Mouse (Mus musculus) cerebellum, adult 2 months (tissue): ENCODE results near the gene Isoc2b.

Experiments used
- CTCF ChIP-seq: fragments of 200-500 bp; IDR thresholded peaks from 2 replicates; pipeline ENCODE4 v1.5.1; 2011; ENCODE audit warnings: low read depth, mild to moderate bottlenecking, control low read depth, low read length, moderate library complexity, borderline replicate concordance; ENCODE audit not compliant: insufficient read depth
- POLR2A ChIP-seq: fragments of 200-500 bp; IDR thresholded peaks from 2 replicates; pipeline ENCODE4 v1.6.1; 2011; ENCODE audit warnings: low read length, control low read depth, borderline replicate concordance; ENCODE audit not compliant: insufficient read depth

- TF ChIP-seq CTCF, result no peak
- no peak for TF ChIP-seq POLR2A
These were observed 8.1 kb upstream of the Isoc2b start for GRCm38 (mm10) chr7:4878186-4878585.
